Mouse (Mus musculus): ENCODE data around the gene Timp2.

DNA sequence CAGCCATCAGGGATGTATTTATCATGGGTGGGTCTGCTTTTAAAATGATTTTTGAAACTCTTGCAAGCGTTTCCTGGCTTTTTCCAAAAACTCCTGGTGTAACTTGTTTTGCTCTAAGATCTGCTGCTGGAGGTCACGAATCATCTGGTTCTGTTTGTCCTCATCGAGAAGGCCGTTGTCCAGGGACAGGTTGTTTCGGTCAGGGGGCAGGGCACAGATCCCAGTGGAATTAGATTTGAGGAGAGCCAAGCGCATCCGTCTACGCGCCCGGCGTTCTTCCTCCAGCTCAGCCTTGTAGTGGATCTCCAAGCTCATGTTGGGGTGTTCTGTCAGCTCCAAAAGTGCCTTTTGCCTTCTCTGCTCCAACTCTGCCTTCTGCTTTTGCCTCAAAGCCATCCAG lies 23.2 kb downstream of the Timp2 start:
- no peak for TF ChIP-seq POLR2A (IDR thresholded peaks at IDR 0.05; ENCODE audit: low read depth, low read length)
- TF ChIP-seq CTCF (IDR thresholded peaks at IDR 0.05; ENCODE audit: borderline replicate concordance, insufficient read depth, low read length), result no peak

Measured in embryonic fibroblast, embryonic 13.5 days (primary cell).